Mouse (Mus musculus) cerebellum, adult 9-11 months (tissue): Measurements from ENCODE around the gene Lin37.

ENCODE experiments used
- DNase-seq: peaks from one replicate; pipeline ENCODE4 v3.0.0; 2022

Gene Lin37

GRCm38 (mm10) chr7:30559443-30559954 is at the start of gene Lin37:
Gene Lin37 (minus strand): TSS chr7:30559838.
- peak; percentile 100 for DNase-seq

GRCm38 (mm10) chr7:30608476-30608875 is 48.8 kb upstream of the Lin37 start:
- no peak for DNase-seq

- no peak for DNase-seq
These were observed 48.2 kb upstream of the Lin37 start for GRCm38 (mm10) chr7:30607706-30608309.

GRCm38 (mm10) chr7:30604944-30605343 is 45.3 kb upstream of the Lin37 start:
- DNase-seq, result no peak

- no peak for DNase-seq
These were observed 44.8 kb upstream of the Lin37 start for GRCm38 (mm10) chr7:30604424-30604823.

- no peak for DNase-seq
These were observed 42.9 kb upstream of the Lin37 start for GRCm38 (mm10) chr7:30602583-30602982.

- no peak for DNase-seq
These were observed 41.0 kb upstream of the Lin37 start for GRCm38 (mm10) chr7:30600651-30601050.

GRCm38 (mm10) chr7:30599933-30600353 is 40.3 kb upstream of the Lin37 start:
- DNase-seq, result peak; percentile 97

GRCm38 (mm10) chr7:30598786-30599185 is 39.1 kb upstream of the Lin37 start, which contains the start of gene Zbtb32:
Gene Zbtb32 (minus strand): TSS chr7:30598909.
- no peak for DNase-seq

GRCm38 (mm10) chr7:30596811-30597210 is 37.2 kb upstream of the Lin37 start:
- no peak for DNase-seq

- DNase-seq, result no peak
These were observed 36.5 kb upstream of the Lin37 start for GRCm38 (mm10) chr7:30596093-30596492.

GRCm38 (mm10) chr7:30594510-30595024 is 34.9 kb upstream of the Lin37 start:
- DNase-seq, result no peak

- no peak for DNase-seq
These were observed 34.2 kb upstream of the Lin37 start for GRCm38 (mm10) chr7:30593579-30594509.

- DNase-seq, result no peak
These were observed 33.3 kb upstream of the Lin37 start for GRCm38 (mm10) chr7:30592772-30593423.

- peak; percentile 35 for DNase-seq
These were observed 31.9 kb upstream of the Lin37 start for GRCm38 (mm10) chr7:30591605-30591951.

- peak; percentile 55 for DNase-seq
These were observed 31.4 kb upstream of the Lin37 start for GRCm38 (mm10) chr7:30590927-30591604.

- DNase-seq, result peak; percentile 84
These were observed 30.0 kb upstream of the Lin37 start for GRCm38 (mm10) chr7:30589435-30590301.

- peak; percentile 99 for DNase-seq
These were observed 29.2 kb upstream of the Lin37 start, which contains the start of gene Kmt2b for GRCm38 (mm10) chr7:30588676-30589434. Gene Kmt2b (minus strand): TSS chr7:30588726.

- no peak for DNase-seq
These were observed 28.4 kb upstream of the Lin37 start for GRCm38 (mm10) chr7:30587842-30588667.
